1 mouse cellular context compared by ENCODE assay signal in genomic region chr2:130528457-130528856, GRCm38 (mm10).
TF ChIP-seq lines count a peak whose summit lies in the region.

No protein-coding gene starts in this region.

TF ChIP-seq in CH12.LX, 34 proteins besides CTCF, POLR2A, EP300 and RAD21:
- no peak for TF ChIP-seq IRF4 (IDR thresholded peaks at IDR 0.05; ENCODE audit: low read depth, low read length)
- TF ChIP-seq NELFE (IDR thresholded peaks at IDR 0.05; ENCODE audit: low read depth, low read length) = no peak
- no peak for TF ChIP-seq JUND (conservative IDR thresholded peaks at IDR 0.05; ENCODE audit: low read depth, low read length)
- no peak for TF ChIP-seq E2F4 (IDR thresholded peaks at IDR 0.05; ENCODE audit: insufficient replicate concordance, low read depth, low read length)
- no peak for TF ChIP-seq ELF1 (IDR thresholded peaks at IDR 0.05; ENCODE audit: low read depth, low read length)
- no peak for TF ChIP-seq ZNF384 (IDR thresholded peaks at IDR 0.05; ENCODE audit: low read depth, low read length)
- TF ChIP-seq JUN (IDR thresholded peaks at IDR 0.05; ENCODE audit: insufficient read depth, low read depth, low read length) = no peak
- no peak for TF ChIP-seq ZC3H11A (IDR thresholded peaks at IDR 0.05; ENCODE audit: low read depth, low read length)
- no peak for TF ChIP-seq HCFC1 (IDR thresholded peaks at IDR 0.05; ENCODE audit: low read depth, low read length)
- TF ChIP-seq TCF12 (IDR thresholded peaks at IDR 0.05; ENCODE audit: low read depth, low read length) = no peak
- no peak for TF ChIP-seq ZMIZ1 (IDR thresholded peaks at IDR 0.05; ENCODE audit: low read depth, low read length)
- no peak for TF ChIP-seq CHD2 (IDR thresholded peaks at IDR 0.05; ENCODE audit: low read length)
- no peak for TF ChIP-seq GABPA (IDR thresholded peaks at IDR 0.05; ENCODE audit: insufficient replicate concordance, low read depth, low read length)
- no peak for TF ChIP-seq MAX (IDR thresholded peaks at IDR 0.05; ENCODE audit: low read length)
- no peak for TF ChIP-seq POLR2AphosphoS2 (IDR thresholded peaks at IDR 0.05; ENCODE audit: low read depth, low read length)
- no peak for TF ChIP-seq NRF1 (IDR thresholded peaks at IDR 0.05; ENCODE audit: low read depth, low read length)
- no peak for TF ChIP-seq UBTF (IDR thresholded peaks at IDR 0.05; ENCODE audit: low read depth, low read length)
- no peak for TF ChIP-seq SMC3 (IDR thresholded peaks at IDR 0.05; ENCODE audit: low read depth, low read length)
